Mouse (Mus musculus) central nervous system, embryonic 11.5 days (tissue): Measurements from ENCODE around the gene Mcmbp. TPM values are rescaled to one million over a fixed set of nuclear protein-coding genes. Genes with fewer than 3 reads are reported as not detected.

Experiments used
- polyA plus RNA-seq: library from polyadenylated mRNA; depleted of rRNA; stranded (reverse); fragments of >200 nt; gene quantifications from 2 replicates; pipeline ENCODE4 v1.2.3, GENCODE M21; 2012; rRNA removed

The Mcmbp gene
- polyA plus RNA-seq, result 40.4 and 54.1 TPM in 2 replicates

GRCm38 (mm10) chr7:128740334-128740733, at the start of gene Mcmbp:
Mcmbp (minus strand) TSS chr7:128740495.

GRCm38 (mm10) chr7:128744684-128745485, 4.6 kb upstream of the Mcmbp start, which contains the start of gene Sec23ip:
Sec23ip (plus strand) TSS chr7:128744943.

Other genes with a start within 250 kb of the Mcmbp start
- 6.3 and 8.8 TPM in 2 replicates for gene Bag3, start 216.9 kb downstream of the Mcmbp start, polyA plus RNA-seq
- gene Inpp5f, start 129.2 kb downstream of the Mcmbp start, polyA plus RNA-seq, result 38.3 and 45.1 TPM in 2 replicates
- gene Sec23ip, start 4.4 kb upstream of the Mcmbp start, polyA plus RNA-seq, result 27.8 and 29.0 TPM in 2 replicates